Mouse (Mus musculus): ENCODE measurements around the gene Tmem110. TPM values are rescaled to one million over a fixed set of nuclear protein-coding genes. Genes with fewer than 3 reads are reported as not detected.

The Tmem110 gene
- polyA plus RNA-seq, 1 experiment: 24.8 TPM

- Histone ChIP-seq H3K4me1 (ENCODE audit: control insufficient read depth, insufficient read depth, low read length) (no peaks in the 10 kb centered on the region), H3K27ac (ENCODE audit: insufficient read depth, low read length) (no peak overlapping the region), H3K4me3 (ENCODE audit: insufficient read depth, low read length) (no peak overlapping the region)
- TF ChIP-seq POLR2A (IDR thresholded peaks at IDR 0.05; ENCODE audit: low read depth, low read length): no peak
- no peak for TF ChIP-seq CTCF (IDR thresholded peaks at IDR 0.05; ENCODE audit: borderline replicate concordance, insufficient read depth, low read length)
Observed at GRCm38 (mm10) chr14:30875955-30876354, 50.6 kb downstream of the Tmem110 start.

GRCm38 (mm10) chr14:30876451-30876850 lies 51.1 kb downstream of the Tmem110 start:
- no peak for TF ChIP-seq CTCF (IDR thresholded peaks at IDR 0.05; ENCODE audit: borderline replicate concordance, insufficient read depth, low read length)
- no peak for TF ChIP-seq POLR2A (IDR thresholded peaks at IDR 0.05; ENCODE audit: low read depth, low read length)
- H3K27ac ChIP-seq (ENCODE audit: insufficient read depth, low read length): no peak overlapping the region

GRCm38 (mm10) chr14:30877827-30878226 lies 52.4 kb downstream of the Tmem110 start:
- H3K4me1 ChIP-seq (ENCODE audit: control insufficient read depth, insufficient read depth, low read length): no peaks in the 10 kb centered on the region
- no peak overlapping the region for H3K4me3 ChIP-seq (ENCODE audit: insufficient read depth, low read length)
- no peak for TF ChIP-seq POLR2A (IDR thresholded peaks at IDR 0.05; ENCODE audit: low read depth, low read length)
- TF ChIP-seq CTCF (IDR thresholded peaks at IDR 0.05; ENCODE audit: borderline replicate concordance, insufficient read depth, low read length): no peak
- H3K27ac ChIP-seq (ENCODE audit: insufficient read depth, low read length): no peak overlapping the region

More at GRCm38 (mm10) chr14:30876451-30876850, 51.1 kb downstream of the Tmem110 start:
- H3K4me3 ChIP-seq (ENCODE audit: insufficient read depth, low read length): no peak overlapping the region
- H3K4me1 ChIP-seq (ENCODE audit: control insufficient read depth, insufficient read depth, low read length): no peaks in the 10 kb centered on the region

- no peak for TF ChIP-seq POLR2A (IDR thresholded peaks at IDR 0.05; ENCODE audit: low read depth, low read length)
- TF ChIP-seq CTCF (IDR thresholded peaks at IDR 0.05; ENCODE audit: borderline replicate concordance, insufficient read depth, low read length): no peak
- Histone ChIP-seq H3K4me1 (ENCODE audit: control insufficient read depth, insufficient read depth, low read length) (no peaks in the 10 kb centered on the region), H3K27ac (ENCODE audit: insufficient read depth, low read length) (peak within 1 kb of the TSS; percentile 21; the same call in 1 of the 2 replicates), H3K4me3 (ENCODE audit: insufficient read depth, low read length) (no peak within 1 kb of the TSS)
Observed at GRCm38 (mm10) chr14:30878958-30879571, 53.7 kb downstream of the Tmem110 start, which contains the start of gene Mustn1. Gene Mustn1, plus strand, starts transcription at chr14:30879200.

GRCm38 (mm10) chr14:30879794-30880193 lies 54.4 kb downstream of the Tmem110 start:
- no peak overlapping the region for H3K4me3 ChIP-seq (ENCODE audit: insufficient read depth, low read length)
- H3K4me1 ChIP-seq (ENCODE audit: control insufficient read depth, insufficient read depth, low read length): no peaks in the 10 kb centered on the region
- no peak overlapping the region for H3K27ac ChIP-seq (ENCODE audit: insufficient read depth, low read length)
- TF ChIP-seq CTCF (IDR thresholded peaks at IDR 0.05; ENCODE audit: borderline replicate concordance, insufficient read depth, low read length) (no peak), POLR2A (IDR thresholded peaks at IDR 0.05; ENCODE audit: low read depth, low read length) (no peak)

GRCm38 (mm10) chr14:30880251-30880650 lies 54.9 kb downstream of the Tmem110 start:
- Histone ChIP-seq H3K4me1 (ENCODE audit: control insufficient read depth, insufficient read depth, low read length) (no peaks in the 10 kb centered on the region), H3K27ac (ENCODE audit: insufficient read depth, low read length) (no peak overlapping the region), H3K4me3 (ENCODE audit: insufficient read depth, low read length) (no peak overlapping the region)
- TF ChIP-seq POLR2A (IDR thresholded peaks at IDR 0.05; ENCODE audit: low read depth, low read length): no peak
- no peak for TF ChIP-seq CTCF (IDR thresholded peaks at IDR 0.05; ENCODE audit: borderline replicate concordance, insufficient read depth, low read length)

- Histone ChIP-seq H3K27ac (ENCODE audit: insufficient read depth, low read length) (no peak overlapping the region), H3K4me3 (ENCODE audit: insufficient read depth, low read length) (no peak overlapping the region), H3K4me1 (ENCODE audit: control insufficient read depth, insufficient read depth, low read length) (no peaks in the 10 kb centered on the region)
- TF ChIP-seq CTCF (IDR thresholded peaks at IDR 0.05; ENCODE audit: borderline replicate concordance, insufficient read depth, low read length) (no peak), POLR2A (IDR thresholded peaks at IDR 0.05; ENCODE audit: low read depth, low read length) (no peak)
Observed at GRCm38 (mm10) chr14:30880811-30881717, 55.7 kb downstream of the Tmem110 start.

GRCm38 (mm10) chr14:30881718-30882108 lies 56.3 kb downstream of the Tmem110 start:
- TF ChIP-seq POLR2A (IDR thresholded peaks at IDR 0.05; ENCODE audit: low read depth, low read length) (no peak), CTCF (IDR thresholded peaks at IDR 0.05; ENCODE audit: borderline replicate concordance, insufficient read depth, low read length) (no peak)
- H3K4me1 ChIP-seq (ENCODE audit: control insufficient read depth, insufficient read depth, low read length): no peaks in the 10 kb centered on the region
- no peak overlapping the region for H3K27ac ChIP-seq (ENCODE audit: insufficient read depth, low read length)
- no peak overlapping the region for H3K4me3 ChIP-seq (ENCODE audit: insufficient read depth, low read length)

- no peak for TF ChIP-seq POLR2A (IDR thresholded peaks at IDR 0.05; ENCODE audit: low read depth, low read length)
- no peak for TF ChIP-seq CTCF (IDR thresholded peaks at IDR 0.05; ENCODE audit: borderline replicate concordance, insufficient read depth, low read length)
- Histone ChIP-seq H3K4me1 (ENCODE audit: control insufficient read depth, insufficient read depth, low read length) (no peaks in the 10 kb centered on the region), H3K27ac (ENCODE audit: insufficient read depth, low read length) (no peak overlapping the region), H3K4me3 (ENCODE audit: insufficient read depth, low read length) (no peak overlapping the region)
Observed at GRCm38 (mm10) chr14:30885298-30885697, 59.9 kb downstream of the Tmem110 start.

- H3K4me3 ChIP-seq (ENCODE audit: insufficient read depth, low read length): no peak within 1 kb of the TSS
- H3K27ac ChIP-seq (ENCODE audit: insufficient read depth, low read length): no peak within 1 kb of the TSS
- H3K4me1 ChIP-seq (ENCODE audit: control insufficient read depth, insufficient read depth, low read length): no peaks in the 10 kb centered on the region
- TF ChIP-seq CTCF (IDR thresholded peaks at IDR 0.05; ENCODE audit: borderline replicate concordance, insufficient read depth, low read length) (no peak), POLR2A (IDR thresholded peaks at IDR 0.05; ENCODE audit: low read depth, low read length) (no peak)
Observed at GRCm38 (mm10) chr14:30886204-30886603, 60.8 kb downstream of the Tmem110 start, which contains the start of gene Itih4. Gene Itih4, plus strand, starts transcription at chr14:30886476.
